Mouse (Mus musculus) heart, embryonic 16.5 days (tissue): ENCODE results near the gene Kcnh7. TPM values are rescaled to one million over a fixed set of nuclear protein-coding genes. Genes with fewer than 3 reads are reported as not detected.

Experiments used
- ATAC-seq: fragments of 200-750 bp; cut with Nextera tagmentation; replicated peaks from 2 replicates; pipeline ENCODE4 v1.8.0; 2017; ENCODE audit warnings: moderate number of reproducible peaks; ENCODE audit not compliant: insufficient read depth, low FRiP score; ENCODE audit errors: extremely low read depth
- H3K27ac ChIP-seq: fragments of 300-500 bp; sonication (generic); 2 replicates; pipeline ENCODE4 v1.5.1; 2014; ENCODE audit warnings: mild to moderate bottlenecking, low read length, control low read depth, moderate library complexity
- H3K27me3 ChIP-seq: fragments of 300-500 bp; sonication (generic); 2 replicates; pipeline ENCODE4 v1.6.1; 2014; ENCODE audit warnings: low read length, mixed read lengths; ENCODE audit not compliant: control insufficient read depth, insufficient read depth
- H3K36me3 ChIP-seq: fragments of 300-500 bp; sonication (generic); 2 replicates; pipeline ENCODE4 v1.6.1; 2014; ENCODE audit not compliant: control insufficient read depth, insufficient read depth
- H3K4me1 ChIP-seq: fragments of 300-500 bp; sonication (generic); 2 replicates; pipeline ENCODE4 v1.6.1; 2014; ENCODE audit warnings: low read length, mixed read lengths; ENCODE audit not compliant: control insufficient read depth, insufficient read depth
- H3K4me2 ChIP-seq: fragments of 300-500 bp; sonication (generic); 2 replicates; pipeline ENCODE4 v1.6.1; 2014; ENCODE audit warnings: low read depth, mild to moderate bottlenecking, control low read depth, low read length
- H3K4me3 ChIP-seq: fragments of 300-500 bp; sonication (generic); 2 replicates; pipeline ENCODE4 v1.5.1; 2014; ENCODE audit warnings: mild to moderate bottlenecking, control low read depth, low read length
- H3K9ac ChIP-seq: fragments of 300-500 bp; sonication (generic); 2 replicates; pipeline ENCODE4 v1.6.1; 2014; ENCODE audit warnings: low read length, control low read depth
- H3K9me3 ChIP-seq: fragments of 300-500 bp; sonication (generic); replicated peaks from 2 replicates; pipeline ENCODE4 v1.6.1; 2016; ENCODE audit warnings: low read length; ENCODE audit not compliant: control insufficient read depth
- WGBS: fragments of 180-500 bp; shearing (Covaris S2); extraction: QIAGEN DNeasy Blood & Tissue Kit; methylation state at CpG from one replicate; pipeline ENCODE4 v1.1.7; 2014; 5-methylcytosine and 5-hydroxymethylcytosine counted together
- polyA plus RNA-seq: library from polyadenylated mRNA; unstranded; fragments of >200 nt; fragmentation: Nextera tagmentation; extraction: Ambion mirVana; gene quantifications from 2 replicates; pipeline ENCODE4 v1.2.1, GENCODE M21; 2015

Kcnh7 gene
- polyA plus RNA-seq, 1 experiment from 2014 or later, result 2.9 TPM

GRCm38 (mm10) chr2:62997692-62998091, 186.4 kb downstream of the Kcnh7 start:
- Histone ChIP-seq H3K9ac (no peak overlapping the region), H3K4me3 (no peak overlapping the region), H3K36me3 (no peaks in the 10 kb centered on the region), H3K4me2 (no peak overlapping the region), H3K27ac (no peak overlapping the region), H3K27me3 (no peaks in the 10 kb centered on the region), H3K9me3 (no peaks in the 10 kb centered on the region), H3K4me1 (no peaks in the 10 kb centered on the region)
- ATAC-seq, result no peak
- 86% methylated on average over 2 of the region's 2 CpGs for WGBS

GRCm38 (mm10) chr2:62988616-62989015, 195.5 kb downstream of the Kcnh7 start:
- no peaks in the 10 kb centered on the region for H3K27me3 ChIP-seq
- H3K9ac ChIP-seq, result no peak overlapping the region
- no peak for ATAC-seq
- H3K4me2 ChIP-seq, result no peak overlapping the region
- H3K9me3 ChIP-seq, result no peaks in the 10 kb centered on the region
- no peaks in the 10 kb centered on the region for H3K36me3 ChIP-seq
- H3K4me3 ChIP-seq, result no peak overlapping the region
- no peak overlapping the region for H3K27ac ChIP-seq
- H3K4me1 ChIP-seq, result no peaks in the 10 kb centered on the region

- H3K9me3 ChIP-seq, result no peaks in the 10 kb centered on the region
- no peak overlapping the region for H3K4me3 ChIP-seq
- no peak overlapping the region for H3K27ac ChIP-seq
- 68% methylated on average over 2 of the region's 2 CpGs for WGBS
- no peak overlapping the region for H3K9ac ChIP-seq
- no peaks in the 10 kb centered on the region for H3K27me3 ChIP-seq
- ATAC-seq, result no peak
- no peak overlapping the region for H3K4me2 ChIP-seq
- no peaks in the 10 kb centered on the region for H3K36me3 ChIP-seq
- H3K4me1 ChIP-seq, result no peaks in the 10 kb centered on the region
These were observed 200.2 kb downstream of the Kcnh7 start for GRCm38 (mm10) chr2:62983936-62984335.

- Histone ChIP-seq H3K27ac (no peak overlapping the region), H3K36me3 (no peaks in the 10 kb centered on the region), H3K4me3 (no peak overlapping the region), H3K9ac (no peak overlapping the region), H3K9me3 (no peaks in the 10 kb centered on the region), H3K27me3 (no peaks in the 10 kb centered on the region), H3K4me1 (no peaks in the 10 kb centered on the region), H3K4me2 (no peak overlapping the region)
- ATAC-seq, result no peak
- 61% methylated on average over 1 of the region's 1 CpGs for WGBS
These were observed 248.7 kb downstream of the Kcnh7 start for GRCm38 (mm10) chr2:62935273-62935874.

- no peaks in the 10 kb centered on the region for H3K36me3 ChIP-seq
- no peak overlapping the region for H3K4me3 ChIP-seq
- no peak for ATAC-seq
- no peak overlapping the region for H3K27ac ChIP-seq
- H3K9ac ChIP-seq, result no peak overlapping the region
- no peaks in the 10 kb centered on the region for H3K27me3 ChIP-seq
- H3K9me3 ChIP-seq, result no peaks in the 10 kb centered on the region
- no peaks in the 10 kb centered on the region for H3K4me1 ChIP-seq
- no peak overlapping the region for H3K4me2 ChIP-seq
- WGBS, result 66% methylated on average over 3 of the region's 3 CpGs
These were observed 255.6 kb downstream of the Kcnh7 start for GRCm38 (mm10) chr2:62928494-62928893.

- Histone ChIP-seq H3K4me3 (no peak overlapping the region), H3K9ac (no peak overlapping the region), H3K36me3 (no peaks in the 10 kb centered on the region), H3K9me3 (no peaks in the 10 kb centered on the region), H3K4me2 (no peak overlapping the region), H3K27ac (no peak overlapping the region), H3K4me1 (no peaks in the 10 kb centered on the region), H3K27me3 (no peaks in the 10 kb centered on the region)
- WGBS, result 64% methylated on average over 3 of the region's 3 CpGs
- ATAC-seq, result no peak
These were observed 256.0 kb downstream of the Kcnh7 start for GRCm38 (mm10) chr2:62928065-62928464.

GRCm38 (mm10) chr2:62923803-62924202, 260.3 kb downstream of the Kcnh7 start:
- no peaks in the 10 kb centered on the region for H3K36me3 ChIP-seq
- no peak overlapping the region for H3K4me2 ChIP-seq
- no peaks in the 10 kb centered on the region for H3K4me1 ChIP-seq
- H3K4me3 ChIP-seq, result no peak overlapping the region
- ATAC-seq, result no peak
- H3K27me3 ChIP-seq, result no peaks in the 10 kb centered on the region
- no peak overlapping the region for H3K27ac ChIP-seq
- 77% methylated on average over 4 of the region's 4 CpGs for WGBS
- H3K9me3 ChIP-seq, result no peaks in the 10 kb centered on the region
- no peak overlapping the region for H3K9ac ChIP-seq

GRCm38 (mm10) chr2:62907688-62908087, 276.4 kb downstream of the Kcnh7 start:
- WGBS, result 74% methylated on average over 3 of the region's 3 CpGs
- Histone ChIP-seq H3K9ac (no peak overlapping the region), H3K4me2 (no peak overlapping the region), H3K4me3 (no peak overlapping the region), H3K36me3 (no peaks in the 10 kb centered on the region), H3K4me1 (no peaks in the 10 kb centered on the region), H3K27ac (no peak overlapping the region), H3K27me3 (no peaks in the 10 kb centered on the region), H3K9me3 (no peaks in the 10 kb centered on the region)
- no peak for ATAC-seq

GRCm38 (mm10) chr2:62902363-62903353, 281.4 kb downstream of the Kcnh7 start:
- H3K4me2 ChIP-seq, result no peak overlapping the region
- WGBS, result 72% methylated on average over 1 of the region's 1 CpGs
- H3K9ac ChIP-seq, result no peak overlapping the region
- no peak for ATAC-seq
- no peaks in the 10 kb centered on the region for H3K36me3 ChIP-seq
- no peak overlapping the region for H3K27ac ChIP-seq
- no peaks in the 10 kb centered on the region for H3K9me3 ChIP-seq
- no peaks in the 10 kb centered on the region for H3K27me3 ChIP-seq
- H3K4me3 ChIP-seq, result no peak overlapping the region
- no peaks in the 10 kb centered on the region for H3K4me1 ChIP-seq
